Mouse (Mus musculus): ENCODE data around the gene Krt7. TPM values are rescaled to one million over a fixed set of nuclear protein-coding genes. Genes with fewer than 3 reads are reported as not detected.
A peak's percentile ranks its signal among the peaks of the same experiment; 100 is the strongest.

Gene Krt7
- polyA plus RNA-seq (2014; fragmentation: Nextera tagmentation; extraction: Ambion mirVana): 104 and 108 TPM in 2 replicates

- Histone ChIP-seq H3K4me1 (replicated peaks; ENCODE audit: control insufficient read depth, insufficient read depth, low read length) (0 out of 2 replicates have a peak, but pooled peaks cover 2% of the 10 kb centered on the region), H3K4me3 (ENCODE audit: low read depth, low read length) (peak within 1 kb of the TSS; percentile 16), H3K27ac (ENCODE audit: low read depth) (peak within 1 kb of the TSS; percentile 19), H3K9me3 (ENCODE audit: control insufficient read depth, low read length) (no peaks in the 10 kb centered on the region), H3K9ac (ENCODE audit: low read length) (no peak within 1 kb of the TSS; the same call in 1 of the 2 replicates), H3K36me3 (ENCODE audit: control insufficient read depth, insufficient read depth, low read length) (no peaks in the 10 kb centered on the region), H3K27me3 (replicated peaks; ENCODE audit: control insufficient read depth, insufficient read depth, low read length) (peaks cover 8% of the 10 kb centered on the region; the same call in 1 of the 2 replicates), H3K4me2 (ENCODE audit: low read length) (peak within 1 kb of the TSS; percentile 44)
- ATAC-seq (replicated peaks; ENCODE audit: low FRiP score, low TSS enrichment, low read depth): peak; percentile 37
- WGBS: 25% methylated on average over 2 of the region's 2 CpGs
- DNase-seq (ENCODE audit: low spot score): no peak
Observed at GRCm38 (mm10) chr15:101410775-101411174, at the start of gene Krt7. Krt7 (plus strand) TSS chr15:101411043.

- Histone ChIP-seq H3K9me3 (ENCODE audit: control insufficient read depth, low read length) (no peaks in the 10 kb centered on the region), H3K9ac (ENCODE audit: low read length) (no peak overlapping the region), H3K27me3 (replicated peaks; ENCODE audit: control insufficient read depth, insufficient read depth, low read length) (no peaks in the 10 kb centered on the region), H3K36me3 (ENCODE audit: control insufficient read depth, insufficient read depth, low read length) (no peaks in the 10 kb centered on the region), H3K4me1 (replicated peaks; ENCODE audit: control insufficient read depth, insufficient read depth, low read length) (no peaks in the 10 kb centered on the region; the same call in 1 of the 2 replicates), H3K4me3 (ENCODE audit: low read depth, low read length) (no peak overlapping the region), H3K27ac (ENCODE audit: low read depth) (no peak overlapping the region), H3K4me2 (ENCODE audit: low read length) (no peak overlapping the region)
- DNase-seq (ENCODE audit: low spot score) (no peak), ATAC-seq (replicated peaks; ENCODE audit: low FRiP score, low TSS enrichment, low read depth) (no peak)
- 55% methylated on average over 4 of the region's 4 CpGs for WGBS
Observed at GRCm38 (mm10) chr15:101362393-101363010, 48.3 kb upstream of the Krt7 start.

GRCm38 (mm10) chr15:101363933-101364332 lies 46.9 kb upstream of the Krt7 start:
- H3K4me1 ChIP-seq (replicated peaks; ENCODE audit: control insufficient read depth, insufficient read depth, low read length): no peaks in the 10 kb centered on the region; the same call in 1 of the 2 replicates
- no peak overlapping the region for H3K4me2 ChIP-seq (ENCODE audit: low read length)
- WGBS: 78% methylated on average over 6 of the region's 6 CpGs
- no peaks in the 10 kb centered on the region for H3K9me3 ChIP-seq (ENCODE audit: control insufficient read depth, low read length)
- H3K4me3 ChIP-seq (ENCODE audit: low read depth, low read length): no peak overlapping the region
- no peak for ATAC-seq (replicated peaks; ENCODE audit: low FRiP score, low TSS enrichment, low read depth)
- H3K36me3 ChIP-seq (ENCODE audit: control insufficient read depth, insufficient read depth, low read length): no peaks in the 10 kb centered on the region
- H3K27ac ChIP-seq (ENCODE audit: low read depth): no peak overlapping the region
- no peaks in the 10 kb centered on the region for H3K27me3 ChIP-seq (replicated peaks; ENCODE audit: control insufficient read depth, insufficient read depth, low read length)
- no peak overlapping the region for H3K9ac ChIP-seq (ENCODE audit: low read length)
- DNase-seq (ENCODE audit: low spot score): no peak

GRCm38 (mm10) chr15:101364425-101364824 lies 46.4 kb upstream of the Krt7 start:
- Histone ChIP-seq H3K27me3 (replicated peaks; ENCODE audit: control insufficient read depth, insufficient read depth, low read length) (no peaks in the 10 kb centered on the region), H3K4me3 (ENCODE audit: low read depth, low read length) (no peak overlapping the region), H3K27ac (ENCODE audit: low read depth) (no peak overlapping the region), H3K9me3 (ENCODE audit: control insufficient read depth, low read length) (no peaks in the 10 kb centered on the region), H3K9ac (ENCODE audit: low read length) (no peak overlapping the region), H3K4me2 (ENCODE audit: low read length) (no peak overlapping the region), H3K4me1 (replicated peaks; ENCODE audit: control insufficient read depth, insufficient read depth, low read length) (no peaks in the 10 kb centered on the region; the same call in 1 of the 2 replicates), H3K36me3 (ENCODE audit: control insufficient read depth, insufficient read depth, low read length) (no peaks in the 10 kb centered on the region)
- WGBS: 56% methylated on average over 6 of the region's 6 CpGs
- no peak for DNase-seq (ENCODE audit: low spot score)
- ATAC-seq (replicated peaks; ENCODE audit: low FRiP score, low TSS enrichment, low read depth): no peak

- WGBS: 64% methylated on average over 7 of the region's 7 CpGs
- peaks cover 4% of the 10 kb centered on the region for H3K4me1 ChIP-seq (replicated peaks; ENCODE audit: control insufficient read depth, insufficient read depth, low read length)
- H3K27me3 ChIP-seq (replicated peaks; ENCODE audit: control insufficient read depth, insufficient read depth, low read length): no peaks in the 10 kb centered on the region
- no peak for DNase-seq (ENCODE audit: low spot score)
- no peaks in the 10 kb centered on the region for H3K9me3 ChIP-seq (ENCODE audit: control insufficient read depth, low read length)
- no peak overlapping the region for H3K4me2 ChIP-seq (ENCODE audit: low read length)
- H3K4me3 ChIP-seq (ENCODE audit: low read depth, low read length): no peak overlapping the region
- H3K36me3 ChIP-seq (ENCODE audit: control insufficient read depth, insufficient read depth, low read length): no peaks in the 10 kb centered on the region
- H3K27ac ChIP-seq (ENCODE audit: low read depth): no peak overlapping the region
- H3K9ac ChIP-seq (ENCODE audit: low read length): no peak overlapping the region
- ATAC-seq (replicated peaks; ENCODE audit: low FRiP score, low TSS enrichment, low read depth): no peak
Observed at GRCm38 (mm10) chr15:101364891-101365671, 45.8 kb upstream of the Krt7 start.

- DNase-seq (ENCODE audit: low spot score) (no peak), ATAC-seq (replicated peaks; ENCODE audit: low FRiP score, low TSS enrichment, low read depth) (no peak)
- 63% methylated on average over 4 of the region's 4 CpGs for WGBS
- Histone ChIP-seq H3K27ac (ENCODE audit: low read depth) (no peak overlapping the region), H3K4me2 (ENCODE audit: low read length) (no peak overlapping the region), H3K9ac (ENCODE audit: low read length) (no peak overlapping the region), H3K9me3 (ENCODE audit: control insufficient read depth, low read length) (no peaks in the 10 kb centered on the region), H3K27me3 (replicated peaks; ENCODE audit: control insufficient read depth, insufficient read depth, low read length) (no peaks in the 10 kb centered on the region), H3K4me3 (ENCODE audit: low read depth, low read length) (no peak overlapping the region), H3K4me1 (replicated peaks; ENCODE audit: control insufficient read depth, insufficient read depth, low read length) (peaks cover 11% of the 10 kb centered on the region), H3K36me3 (ENCODE audit: control insufficient read depth, insufficient read depth, low read length) (no peaks in the 10 kb centered on the region)
Observed at GRCm38 (mm10) chr15:101365721-101366120, 45.1 kb upstream of the Krt7 start.

- DNase-seq (ENCODE audit: low spot score) (no peak), ATAC-seq (replicated peaks; ENCODE audit: low FRiP score, low TSS enrichment, low read depth) (no peak)
- no peak overlapping the region for H3K4me2 ChIP-seq (ENCODE audit: low read length)
- no peaks in the 10 kb centered on the region for H3K27me3 ChIP-seq (replicated peaks; ENCODE audit: control insufficient read depth, insufficient read depth, low read length)
- WGBS: 36% methylated on average over 3 of the region's 3 CpGs
- no peaks in the 10 kb centered on the region for H3K9me3 ChIP-seq (ENCODE audit: control insufficient read depth, low read length)
- no peak overlapping the region for H3K9ac ChIP-seq (ENCODE audit: low read length)
- H3K4me1 ChIP-seq (replicated peaks; ENCODE audit: control insufficient read depth, insufficient read depth, low read length): peaks cover 11% of the 10 kb centered on the region
- no peak overlapping the region for H3K27ac ChIP-seq (ENCODE audit: low read depth)
- H3K36me3 ChIP-seq (ENCODE audit: control insufficient read depth, insufficient read depth, low read length): no peaks in the 10 kb centered on the region
- H3K4me3 ChIP-seq (ENCODE audit: low read depth, low read length): no peak overlapping the region
Observed at GRCm38 (mm10) chr15:101366482-101366881, 44.4 kb upstream of the Krt7 start.

- Histone ChIP-seq H3K36me3 (ENCODE audit: control insufficient read depth, insufficient read depth, low read length) (no peaks in the 10 kb centered on the region), H3K27me3 (replicated peaks; ENCODE audit: control insufficient read depth, insufficient read depth, low read length) (no peaks in the 10 kb centered on the region), H3K4me3 (ENCODE audit: low read depth, low read length) (no peak overlapping the region), H3K4me2 (ENCODE audit: low read length) (no peak overlapping the region), H3K27ac (ENCODE audit: low read depth) (no peak overlapping the region), H3K9me3 (ENCODE audit: control insufficient read depth, low read length) (no peaks in the 10 kb centered on the region), H3K9ac (ENCODE audit: low read length) (no peak overlapping the region), H3K4me1 (replicated peaks; ENCODE audit: control insufficient read depth, insufficient read depth, low read length) (peaks cover 11% of the 10 kb centered on the region)
- 49% methylated on average over 2 of the region's 2 CpGs for WGBS
- no peak for DNase-seq (ENCODE audit: low spot score)
- ATAC-seq (replicated peaks; ENCODE audit: low FRiP score, low TSS enrichment, low read depth): no peak
Observed at GRCm38 (mm10) chr15:101366926-101367325, 43.9 kb upstream of the Krt7 start.

Data from intestine, embryonic 14.5 days (tissue).